Mouse (Mus musculus) G1E (cell line): ENCODE measurements at regions not wholly inside any gene's neighbourhood (a gene's known extent, or its start where the extent isn't known, plus 50 kb on each side); places are given as distances from the start of the nearest gene placed in this dataset.

Experiments
- ATAC-seq: 2 replicates; pipeline ENCODE4 v1.8.0; 2016; ENCODE audit warnings: mild to moderate bottlenecking; ENCODE audit not compliant: insufficient number of reproducible peaks, poor library complexity, low FRiP score, severe bottlenecking; ENCODE audit errors: extremely low read depth
- DNase-seq: peaks from one replicate; pipeline ENCODE4 v3.0.0; 2012; ENCODE audit warnings: low spot score
- H3K27me3 ChIP-seq: 2 replicates; pipeline ENCODE4 v1.6.1; 2012; ENCODE audit warnings: mild to moderate bottlenecking, low read length, inconsistent platforms; ENCODE audit not compliant: insufficient read depth
- H3K36me3 ChIP-seq: replicated peaks from 2 replicates; pipeline ENCODE3; 2012; ENCODE audit warnings: mild to moderate bottlenecking, inconsistent platforms
- H3K4me1 ChIP-seq: 2 replicates; pipeline ENCODE4 v1.6.1; 2012; ENCODE audit warnings: low read depth, low read length, inconsistent platforms, mixed read lengths; ENCODE audit not compliant: insufficient read depth
- H3K4me3 ChIP-seq: 2 replicates; pipeline ENCODE4 v1.5.1; 2012; ENCODE audit warnings: low read depth, mild to moderate bottlenecking, inconsistent platforms, low read length, moderate library complexity, mixed read lengths
- H3K9me3 ChIP-seq: replicated peaks from 2 replicates; pipeline ENCODE4 v1.6.1; 2012; ENCODE audit warnings: inconsistent platforms
- CTCF ChIP-seq: IDR thresholded peaks from 2 replicates; pipeline ENCODE4 v1.5.1; 2012; ENCODE audit warnings: low read depth, low read length, inconsistent platforms, mixed read lengths
- GATA1 ChIP-seq: IDR thresholded peaks from 2 replicates; pipeline ENCODE4 v1.6.1; 2012; ENCODE audit warnings: borderline replicate concordance, low read length, inconsistent platforms, mixed read lengths
- GATA2 ChIP-seq: IDR thresholded peaks from 2 replicates; pipeline ENCODE4 v1.6.1; 2012; ENCODE audit warnings: low read depth, low read length, inconsistent platforms, borderline replicate concordance
- POLR2AphosphoS5 ChIP-seq: IDR thresholded peaks from 2 replicates; pipeline ENCODE4 v1.6.1; 2012; ENCODE audit warnings: low read depth, low read length, inconsistent platforms; ENCODE audit not compliant: insufficient replicate concordance
- TAL1 ChIP-seq: conservative IDR thresholded peaks from 2 replicates; pipeline ENCODE4 v1.6.1; 2012; ENCODE audit warnings: low read depth, low read length, inconsistent platforms, mixed read lengths

DNA sequence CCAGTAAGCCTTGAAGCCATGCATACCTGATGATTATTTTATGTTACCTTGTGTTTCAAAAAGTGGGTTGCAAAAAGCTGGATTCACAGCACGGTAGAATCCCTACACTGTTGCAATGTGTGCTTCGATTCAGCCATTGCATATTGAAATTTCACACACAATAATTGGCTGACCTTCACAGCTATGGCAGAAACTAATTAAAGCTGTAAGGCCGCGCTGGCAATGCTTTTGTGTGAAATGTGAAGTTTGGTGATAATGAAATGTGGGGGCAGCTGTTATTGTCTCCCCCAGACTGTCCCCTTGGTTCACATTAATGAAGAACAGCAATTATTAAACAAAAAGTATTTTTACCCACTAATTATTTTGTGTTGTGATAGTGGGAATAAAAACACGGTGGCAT is 173.8 kb upstream of the Etaa1 start:
- Histone ChIP-seq H3K9me3 (no peaks in the 10 kb centered on the region), H3K36me3 (no peaks in the 10 kb centered on the region), H3K27me3 (no peaks in the 10 kb centered on the region), H3K4me1 (no peaks in the 10 kb centered on the region), H3K4me3 (no peak overlapping the region)
- DNase-seq: no peak
- TF ChIP-seq GATA2: no peak
- TF ChIP-seq CTCF: no peak
- TF ChIP-seq GATA1: no peak
- TF ChIP-seq POLR2AphosphoS5: no peak
- TF ChIP-seq TAL1: no peak
- no peak for ATAC-seq

DNA sequence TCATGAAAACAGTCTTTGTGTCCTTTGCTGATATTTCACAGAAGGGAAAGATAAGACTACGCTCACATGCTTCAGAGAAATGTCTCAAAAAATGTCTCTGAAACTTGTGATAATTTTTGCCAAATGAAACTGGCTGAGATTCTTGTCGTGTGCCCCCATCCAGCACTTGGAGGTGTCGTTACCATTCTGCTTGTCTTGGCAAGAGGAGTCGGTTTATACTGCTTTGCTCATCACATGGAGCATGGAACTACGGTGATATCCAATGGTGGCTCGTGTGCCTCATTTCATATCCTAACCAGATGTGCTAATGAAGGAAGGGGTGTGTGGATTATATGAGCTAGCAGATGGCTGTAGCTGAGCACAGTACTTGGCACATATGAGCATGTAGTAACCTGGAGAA is 169.4 kb upstream of the Etaa1 start:
- Histone ChIP-seq H3K9me3 (no peaks in the 10 kb centered on the region), H3K4me3 (no peak overlapping the region), H3K27me3 (no peaks in the 10 kb centered on the region), H3K36me3 (no peaks in the 10 kb centered on the region), H3K4me1 (no peaks in the 10 kb centered on the region)
- DNase-seq (no peak), ATAC-seq (no peak)
- TF ChIP-seq GATA1: no peak
- TF ChIP-seq POLR2AphosphoS5: no peak
- TF ChIP-seq TAL1: no peak
- no peak for TF ChIP-seq GATA2
- no peak for TF ChIP-seq CTCF

DNA sequence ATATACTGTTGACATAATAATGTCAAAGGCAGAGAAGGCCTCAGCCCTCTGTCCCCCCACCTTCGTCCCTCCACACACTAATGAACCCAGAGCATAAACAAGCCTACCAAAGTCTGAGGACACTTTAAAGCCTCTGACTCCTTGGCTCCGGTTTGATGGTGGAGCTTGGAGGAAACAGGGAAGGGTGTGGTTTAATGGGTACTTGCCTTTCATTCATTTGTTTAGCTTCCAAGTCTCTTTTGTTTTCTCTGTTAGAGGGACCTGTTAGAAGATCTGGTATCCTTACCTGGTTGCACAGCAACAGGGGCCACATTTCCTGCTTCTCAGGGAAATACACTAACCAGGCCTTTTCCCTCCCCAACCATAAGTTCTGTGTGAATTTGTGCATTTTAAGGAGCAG is 168.9 kb upstream of the Etaa1 start:
- Histone ChIP-seq H3K4me3 (no peak overlapping the region), H3K36me3 (no peaks in the 10 kb centered on the region), H3K27me3 (no peaks in the 10 kb centered on the region), H3K4me1 (no peaks in the 10 kb centered on the region), H3K9me3 (no peaks in the 10 kb centered on the region)
- TF ChIP-seq POLR2AphosphoS5: no peak
- TF ChIP-seq CTCF: no peak
- no peak for TF ChIP-seq GATA2
- no peak for TF ChIP-seq GATA1
- TF ChIP-seq TAL1: no peak
- no peak for DNase-seq
- ATAC-seq: no peak

DNA sequence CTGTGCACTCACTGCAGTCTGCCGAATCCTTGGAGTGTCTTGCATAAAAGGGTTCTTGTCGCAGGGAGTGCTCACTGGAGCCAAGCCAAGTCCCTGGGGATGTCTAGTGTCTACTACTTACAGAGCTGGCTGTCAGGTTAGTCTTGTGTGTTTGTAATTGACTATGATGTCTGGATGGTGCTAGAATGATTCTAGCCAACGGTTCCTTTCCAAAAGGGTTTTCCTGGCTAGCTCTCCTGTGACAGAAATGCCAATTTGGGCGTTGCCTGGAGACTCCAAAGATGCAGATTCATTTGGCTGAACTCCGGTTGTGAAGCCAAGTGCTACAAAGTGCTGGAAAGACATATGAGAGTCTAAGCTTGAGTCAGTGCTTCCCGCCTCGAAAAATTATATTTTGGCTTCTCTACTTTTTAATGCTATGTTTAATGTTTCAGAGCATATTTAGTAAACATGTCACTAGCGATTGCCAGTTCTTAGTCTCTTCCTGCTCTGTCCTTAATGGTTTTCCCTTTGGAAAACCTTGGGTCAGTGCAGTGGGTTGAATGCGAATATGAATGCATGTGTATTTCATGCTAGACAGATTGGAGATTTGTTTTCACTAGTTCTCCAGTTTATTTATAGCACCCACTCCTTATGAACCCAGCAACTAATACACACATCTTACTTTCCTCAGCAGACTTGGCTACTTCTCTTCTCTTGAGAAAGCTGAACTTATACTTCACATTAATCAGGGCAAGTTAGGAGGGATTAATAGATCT is 162.2 kb upstream of the Etaa1 start:
- no peaks in the 10 kb centered on the region for H3K4me1 ChIP-seq
- ATAC-seq: no peak
- no peak for TF ChIP-seq TAL1
- TF ChIP-seq GATA1: no peak
- no peaks in the 10 kb centered on the region for H3K27me3 ChIP-seq
- no peaks in the 10 kb centered on the region for H3K9me3 ChIP-seq
- DNase-seq: no peak
- H3K36me3 ChIP-seq: no peaks in the 10 kb centered on the region
- no peak overlapping the region for H3K4me3 ChIP-seq

DNA sequence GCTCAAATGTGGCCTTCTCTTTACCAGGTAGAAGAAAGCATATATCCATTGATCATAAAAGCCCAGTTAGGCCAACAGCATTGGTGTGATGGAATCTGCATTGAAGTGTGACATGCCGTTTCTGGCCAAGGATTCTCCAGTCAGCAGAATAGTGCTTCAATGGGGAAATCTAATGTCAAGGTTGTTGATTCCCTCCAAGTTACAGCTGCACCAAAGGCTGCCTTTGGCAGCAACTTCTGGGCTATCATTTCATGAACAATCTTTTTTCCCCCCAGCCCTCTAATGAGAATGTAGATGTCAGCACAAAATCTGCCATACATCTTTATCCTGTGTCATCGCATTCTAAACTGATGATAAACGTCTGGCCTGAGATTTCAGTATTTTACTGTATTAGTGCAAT is 149.2 kb upstream of the Etaa1 start:
- H3K4me1 ChIP-seq: no peaks in the 10 kb centered on the region
- TF ChIP-seq CTCF (no peak), POLR2AphosphoS5 (no peak), GATA1 (no peak), GATA2 (no peak), TAL1 (no peak)
- H3K9me3 ChIP-seq: no peaks in the 10 kb centered on the region
- DNase-seq: no peak
- H3K4me3 ChIP-seq: no peak overlapping the region
- ATAC-seq: no peak
- H3K36me3 ChIP-seq: no peaks in the 10 kb centered on the region
- H3K27me3 ChIP-seq: no peaks in the 10 kb centered on the region

DNA sequence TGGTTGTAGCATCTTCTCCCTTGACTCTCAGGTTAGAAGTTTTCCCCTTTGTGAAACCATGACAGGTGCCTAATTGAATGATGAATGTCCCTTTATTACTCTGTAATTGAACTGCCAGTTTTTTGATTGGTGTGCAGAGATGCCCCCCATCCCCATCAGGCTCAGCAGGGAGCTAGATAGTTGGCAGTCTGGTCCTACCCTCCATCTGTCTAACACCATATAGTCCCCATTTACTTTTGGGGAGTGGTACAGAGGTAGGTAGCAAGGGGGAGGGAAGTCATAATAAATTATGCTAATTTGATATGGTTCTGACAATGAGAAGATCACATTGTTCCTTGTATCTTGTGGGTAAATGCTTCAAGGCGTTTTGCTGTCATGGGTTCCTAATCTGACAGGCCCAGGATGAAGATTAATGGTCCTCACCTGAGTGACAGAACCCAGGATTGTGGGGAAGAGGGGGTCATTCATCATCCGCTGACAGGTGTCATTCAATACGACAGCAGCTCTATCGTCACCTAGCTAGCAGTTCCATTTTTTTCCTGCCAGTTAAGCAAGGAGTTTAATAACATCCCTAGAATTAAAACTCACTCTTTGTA is 122.3 kb upstream of the Etaa1 start:
- no peak for DNase-seq
- no peaks in the 10 kb centered on the region for H3K9me3 ChIP-seq
- no peaks in the 10 kb centered on the region for H3K4me1 ChIP-seq
- no peak overlapping the region for H3K4me3 ChIP-seq
- H3K36me3 ChIP-seq: no peaks in the 10 kb centered on the region
- H3K27me3 ChIP-seq: no peaks in the 10 kb centered on the region
- TF ChIP-seq CTCF (no peak), POLR2AphosphoS5 (no peak), TAL1 (no peak), GATA2 (no peak), GATA1 (no peak)
- ATAC-seq: no peak

DNA sequence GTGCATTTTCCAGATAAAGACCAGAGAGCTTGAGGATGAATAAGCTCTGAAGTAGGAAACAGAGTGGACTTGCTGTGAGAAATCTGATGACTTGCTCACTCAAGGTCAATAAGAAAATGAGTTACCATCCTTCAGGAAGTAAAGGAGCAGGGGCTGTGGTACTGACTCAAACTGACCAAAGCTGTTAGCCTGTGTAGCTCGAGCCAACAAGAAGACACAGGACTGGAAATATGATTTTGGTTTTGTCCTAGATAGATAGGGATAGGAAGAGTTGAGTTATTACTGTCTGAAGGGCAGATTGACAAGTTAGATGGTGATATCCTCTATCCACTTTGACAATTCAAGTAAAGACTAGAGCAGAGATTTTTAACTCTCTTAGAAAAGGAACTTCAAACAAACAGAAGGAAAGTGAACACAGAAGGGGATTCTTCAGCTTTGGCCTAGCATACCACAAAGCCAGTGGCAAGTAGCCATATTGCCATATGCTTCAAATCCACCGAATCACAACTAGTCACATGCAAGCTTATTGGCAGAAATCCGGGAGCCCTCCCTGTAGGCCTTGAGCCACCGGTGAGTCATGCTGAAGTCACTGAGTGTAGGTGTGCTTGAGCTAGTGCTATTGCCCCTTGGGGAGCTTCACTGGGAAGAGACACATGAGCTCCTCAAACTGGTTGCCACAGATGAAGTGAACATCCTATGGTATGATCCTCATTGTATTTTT is 117.1 kb upstream of the Etaa1 start:
- DNase-seq (no peak), ATAC-seq (no peak)
- Histone ChIP-seq H3K4me1 (no peaks in the 10 kb centered on the region), H3K4me3 (no peak overlapping the region), H3K9me3 (no peaks in the 10 kb centered on the region), H3K27me3 (no peaks in the 10 kb centered on the region), H3K36me3 (no peaks in the 10 kb centered on the region)
- TF ChIP-seq GATA1 (no peak), GATA2 (no peak), CTCF (no peak), POLR2AphosphoS5 (no peak), TAL1 (no peak)
